In the genomic region with DNA sequence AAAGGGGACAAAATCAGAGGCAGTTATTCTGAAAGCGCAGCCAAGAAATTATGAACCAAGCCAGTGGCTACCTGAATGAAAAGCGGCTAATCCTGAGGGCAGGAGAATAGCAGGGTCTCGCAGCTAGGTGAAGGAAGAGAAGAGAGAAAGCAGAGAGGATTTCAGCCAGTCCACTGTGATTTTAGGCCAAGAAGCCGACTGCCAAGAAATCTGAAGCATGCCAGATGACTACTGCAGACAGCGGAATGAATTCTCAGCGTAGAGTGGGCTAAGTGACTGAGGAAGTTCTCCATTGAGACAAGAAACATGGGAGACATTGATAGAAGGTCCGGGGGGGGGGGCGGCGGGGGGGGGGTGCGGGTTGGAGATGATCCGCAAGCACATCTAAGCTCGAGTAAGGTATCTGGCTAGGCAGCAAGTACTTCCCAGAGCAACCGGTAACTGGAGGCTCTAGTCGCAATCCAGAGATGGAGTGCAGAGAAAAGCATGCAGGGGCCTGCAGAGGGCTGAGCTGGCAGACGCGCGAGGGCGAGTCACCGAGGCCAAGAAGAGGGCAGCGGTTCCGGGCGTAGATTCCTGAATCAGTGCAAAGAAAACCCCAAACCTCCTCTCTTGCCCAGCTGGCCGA, we compare ENCODE assay signal across 8 mouse cellular contexts. TPM values are rescaled to one million over a fixed set of nuclear protein-coding genes. Genes with fewer than 3 reads are reported as not detected.
DNase-seq lines count a peak whose midpoint lies in the region; ATAC-seq and TF ChIP-seq lines count a peak whose summit lies in the region.

No protein-coding gene starts in this region.

- in situ Hi-C loops in CH12.LX (cut with MboI; ENCODE audit: low pct_ligation_motif_present, low pct_unique_long_range_greater_than_20kb, low sequenced_read_pairs), result no loop called here

- peak overlapping the region; percentile 70 for H3K4me2 ChIP-seq in CH12.LX (ENCODE audit: insufficient read depth, low read depth, poor library complexity, severe bottlenecking)
- H3K4me2 ChIP-seq in heart, embryonic 12.5 days, result peak overlapping the region; percentile 86
- H3K4me2 ChIP-seq in limb, embryonic 15.5 days, result peak overlapping the region; percentile 83
- peak overlapping the region; percentile 90 for H3K4me2 ChIP-seq in midbrain, embryonic 15.5 days

- ATAC-seq in heart, embryonic 12.5 days (ENCODE audit: insufficient number of reproducible peaks, low FRiP score), result peak; percentile 37
- ATAC-seq in limb, embryonic 15.5 days (ENCODE audit: insufficient number of reproducible peaks, low FRiP score, low TSS enrichment, low read depth), result no peak; the same call in 1 of the 2 replicates
- ATAC-seq in midbrain, embryonic 15.5 days (replicated peaks), result peak; percentile 55

- no peaks in the 10 kb centered on the region for H3K27me3 ChIP-seq in CH12.LX (replicated peaks)
- no peaks in the 10 kb centered on the region for H3K27me3 ChIP-seq in heart, embryonic 12.5 days (replicated peaks)
- H3K27me3 ChIP-seq in limb, embryonic 15.5 days, result no peaks in the 10 kb centered on the region
- no peaks in the 10 kb centered on the region for H3K27me3 ChIP-seq in midbrain, embryonic 15.5 days (replicated peaks)

- intact Hi-C loops in gastrocnemius, adult 2 months (cut with DNase I), result no loop called here
- intact Hi-C loops in left cerebral cortex, postnatal 36 days (cut with DNase I), result loop anchor here (5.0 kb wide), 1 partner anchor 415 kb away; no protein-coding TSS in a partner anchor

- DNase-seq in gastrocnemius, adult 2 months, result peak; percentile 45
- no peak for DNase-seq in gastrocnemius, adult 8-10 months (ENCODE audit: low spot score in 2 of 2)
- no peak for DNase-seq in CH12.LX (ENCODE audit: extremely low read depth)
- DNase-seq in cerebellum, postnatal 14 days, result peak; percentile 57 to 61
- DNase-seq in left cerebral cortex, postnatal 36 days (ENCODE audit: low spot score in 2 of 2), result no peak

- dilution Hi-C loops in CH12.LX (cut with MboI; ENCODE audit: extremely low pct_ligation_motif_present, extremely low pct_unique_long_range_greater_than_20kb, low sequenced_read_pairs), result no loop called here

- 6% methylated on average over 23 of the region's 23 CpGs for WGBS in heart, embryonic 12.5 days
- WGBS in limb, embryonic 15.5 days, result 5% methylated on average over 23 of the region's 23 CpGs
- 4% methylated on average over 23 of the region's 23 CpGs for WGBS in midbrain, embryonic 15.5 days

- no peak for TF ChIP-seq EP300 in CH12.LX (IDR thresholded peaks at IDR 0.05; ENCODE audit: low read length)

- TF ChIP-seq CTCF in gastrocnemius, adult 2 months (IDR thresholded peaks at IDR 0.05), result no peak
- no peak for TF ChIP-seq CTCF in CH12.LX (conservative IDR thresholded peaks at IDR 0.05 in 1 of 2, IDR thresholded peaks at IDR 0.05 in 1 of 2; ENCODE audit: low read depth in 2 of 2, low read length in 2 of 2)

- peak overlapping the region; percentile 67 for H3K9ac ChIP-seq in CH12.LX (ENCODE audit: insufficient read depth, low read depth)
- H3K9ac ChIP-seq in heart, embryonic 12.5 days, result peak overlapping the region; percentile 72
- H3K9ac ChIP-seq in limb, embryonic 15.5 days, result peak overlapping the region; percentile 76
- H3K9ac ChIP-seq in midbrain, embryonic 15.5 days, result peak overlapping the region; percentile 56

- H3K4me1 ChIP-seq in CH12.LX (ENCODE audit: control insufficient read depth in 1 of 2, insufficient read depth in 2 of 2), result peaks cover 4 to 28% of the 10 kb centered on the region in 2 experiments
- peaks cover 13% of the 10 kb centered on the region for H3K4me1 ChIP-seq in heart, embryonic 12.5 days (replicated peaks)
- H3K4me1 ChIP-seq in limb, embryonic 15.5 days, result peaks cover 7% of the 10 kb centered on the region
- H3K4me1 ChIP-seq in midbrain, embryonic 15.5 days, result peaks cover 10% of the 10 kb centered on the region

- H3K79me2 ChIP-seq in CH12.LX (replicated peaks; ENCODE audit: control insufficient read depth, extremely low read depth, insufficient read depth, poor library complexity, severe bottlenecking), result no peaks in the 10 kb centered on the region

- TF ChIP-seq RAD21 in CH12.LX (IDR thresholded peaks at IDR 0.05; ENCODE audit: low read depth, low read length), result no peak

- TF ChIP-seq POLR2A in CH12.LX (IDR thresholded peaks at IDR 0.05; ENCODE audit: low read depth, low read length), result no peak

- H3K4me3 ChIP-seq in gastrocnemius, adult 2 months, result peak overlapping the region; percentile 90
- peak overlapping the region; percentile 79 to 91 (median 84) for H3K4me3 ChIP-seq in CH12.LX (replicated peaks in 1 of 3; ENCODE audit: low read depth in 2 of 3, low read length in 2 of 3, poor library complexity in 1 of 3)
- H3K4me3 ChIP-seq in heart, embryonic 12.5 days, result peak overlapping the region; percentile 67
- H3K4me3 ChIP-seq in limb, embryonic 15.5 days, result peak overlapping the region; percentile 80
- peak overlapping the region; percentile 78 for H3K4me3 ChIP-seq in midbrain, embryonic 15.5 days

- peaks cover 7% of the 10 kb centered on the region for H3K9me3 ChIP-seq in CH12.LX (replicated peaks; ENCODE audit: low read length)
- peaks cover 3% of the 10 kb centered on the region; the same call in 1 of the 2 replicates for H3K9me3 ChIP-seq in heart, embryonic 12.5 days (replicated peaks)
- H3K9me3 ChIP-seq in limb, embryonic 15.5 days, result no peaks in the 10 kb centered on the region
- no peaks in the 10 kb centered on the region for H3K9me3 ChIP-seq in midbrain, embryonic 15.5 days

- peak overlapping the region; percentile 78 for H3K27ac ChIP-seq in gastrocnemius, adult 2 months
- no peak overlapping the region for H3K27ac ChIP-seq in CH12.LX (ENCODE audit: insufficient read depth, low read depth)
- peak overlapping the region; percentile 75 for H3K27ac ChIP-seq in heart, embryonic 12.5 days (ENCODE audit: poor library complexity, severe bottlenecking)
- H3K27ac ChIP-seq in limb, embryonic 15.5 days, result peak overlapping the region; percentile 88
- H3K27ac ChIP-seq in midbrain, embryonic 15.5 days, result peak overlapping the region; percentile 68

- peaks cover under 1 to 19% of the 10 kb centered on the region in 2 experiments for H3K36me3 ChIP-seq in CH12.LX (replicated peaks in 1 of 2; ENCODE audit: control insufficient read depth in 1 of 2, insufficient read depth in 1 of 2, low read length in 1 of 2)
- H3K36me3 ChIP-seq in heart, embryonic 12.5 days, result peaks cover 6% of the 10 kb centered on the region; the same call in 1 of the 2 replicates
- 0 out of 2 replicates have a peak, but pooled peaks cover 3% of the 10 kb centered on the region for H3K36me3 ChIP-seq in limb, embryonic 15.5 days
- no peaks in the 10 kb centered on the region for H3K36me3 ChIP-seq in midbrain, embryonic 15.5 days (replicated peaks)

TF ChIP-seq in CH12.LX, 34 proteins besides CTCF, POLR2A, EP300 and RAD21:
- no peak for TF ChIP-seq KAT2A (IDR thresholded peaks at IDR 0.05; ENCODE audit: insufficient replicate concordance, low read length)
- no peak for TF ChIP-seq PAX5 (IDR thresholded peaks at IDR 0.05; ENCODE audit: low read length)
- TF ChIP-seq NELFE (IDR thresholded peaks at IDR 0.05; ENCODE audit: low read depth, low read length), result no peak
- no peak for TF ChIP-seq HCFC1 (IDR thresholded peaks at IDR 0.05; ENCODE audit: low read depth, low read length)
- no peak for TF ChIP-seq POLR2AphosphoS2 (IDR thresholded peaks at IDR 0.05; ENCODE audit: low read depth, low read length)
- TF ChIP-seq USF2 (conservative IDR thresholded peaks at IDR 0.05; ENCODE audit: low read depth, low read length), result no peak
- no peak for TF ChIP-seq GABPA (IDR thresholded peaks at IDR 0.05; ENCODE audit: insufficient replicate concordance, low read depth, low read length)
- no peak for TF ChIP-seq E2F4 (IDR thresholded peaks at IDR 0.05; ENCODE audit: insufficient replicate concordance, low read depth, low read length)
- no peak for TF ChIP-seq ZMIZ1 (IDR thresholded peaks at IDR 0.05; ENCODE audit: low read depth, low read length)
- no peak for TF ChIP-seq TCF12 (IDR thresholded peaks at IDR 0.05; ENCODE audit: low read depth, low read length)
- TF ChIP-seq ELF1 (IDR thresholded peaks at IDR 0.05; ENCODE audit: low read depth, low read length), result no peak
- TF ChIP-seq JUN (IDR thresholded peaks at IDR 0.05; ENCODE audit: insufficient read depth, low read depth, low read length), result no peak
- TF ChIP-seq MEF2A (IDR thresholded peaks at IDR 0.05; ENCODE audit: borderline replicate concordance, low read depth, low read length), result no peak
- no peak for TF ChIP-seq MXI1 (IDR thresholded peaks at IDR 0.05; ENCODE audit: low read depth, low read length)

RNA-seq across cellular contexts. Expression of a gene that starts 0.7 kb away (rescaled TPM):
- total RNA-seq in gastrocnemius, adult 2 months (2021), result 1 to 10 TPM; 2.0 to 2.5 TPM
- total RNA-seq in gastrocnemius, adult 8-10 months (2022), result 1 to 10 TPM; 2.1 to 3.9 (median 2.4) TPM
- total RNA-seq in CH12.LX (2012; rRNA removed) (18.1 and 22.7 TPM in 2 replicates), CH12.LX (2014; rRNA removed) (14.2 and 14.8 TPM in 2 replicates)
- 21.7 and 22.6 TPM in 2 replicates for polyA plus RNA-seq in CH12.LX (2012; ENCODE audit: insufficient read length, low read depth)
- polyA plus RNA-seq in heart, embryonic 12.5 days (2016; fragmentation: Nextera tagmentation; extraction: Ambion mirVana), result 14.3 and 19.0 TPM in 2 replicates
- polyA plus RNA-seq in limb, embryonic 15.5 days (2015; fragmentation: Nextera tagmentation; extraction: Ambion mirVana), result 28.8 and 30.3 TPM in 2 replicates
- 13.5 and 15.9 TPM in 2 replicates for polyA plus RNA-seq in midbrain, embryonic 15.5 days (2015; fragmentation: Nextera tagmentation; extraction: Ambion mirVana)
- 10 to 100 TPM; 10.9 to 16.3 TPM for total RNA-seq in left cerebral cortex, postnatal 36 days (2021)

RNA-seq across cellular contexts. Expression of a gene that starts 10.6 kb away (rescaled TPM):
- 10 to 100 TPM; 26.1 to 72.2 TPM for total RNA-seq in gastrocnemius, adult 2 months (2021)
- total RNA-seq in gastrocnemius, adult 8-10 months (2022), result 10 to 100 TPM; 28.3 to 64.8 (median 51.1) TPM
- total RNA-seq in CH12.LX (2012; rRNA removed) (0.30 and 0.34 TPM in 2 replicates), CH12.LX (2014; rRNA removed) (not detected in 2 replicates)
- 1.5 and 1.8 TPM in 2 replicates for polyA plus RNA-seq in CH12.LX (2012; ENCODE audit: insufficient read length, low read depth)
- polyA plus RNA-seq in heart, embryonic 12.5 days (2016; fragmentation: Nextera tagmentation; extraction: Ambion mirVana), result 21.4 and 22.0 TPM in 2 replicates
- 37.2 and 41.8 TPM in 2 replicates for polyA plus RNA-seq in limb, embryonic 15.5 days (2015; fragmentation: Nextera tagmentation; extraction: Ambion mirVana)
- 56.5 and 58.0 TPM in 2 replicates for polyA plus RNA-seq in midbrain, embryonic 15.5 days (2015; fragmentation: Nextera tagmentation; extraction: Ambion mirVana)
- total RNA-seq in left cerebral cortex, postnatal 36 days (2021), result 10 to 100 TPM; 88.4 to 89.3 TPM

Comparison
In these comparisons a context has a peak if more than half of its experiments do, and no peak if none do; other contexts are left out.
1. DNase-seq: peak in gastrocnemius, adult 2 months (single experiment) and cerebellum, postnatal 14 days (2 of 2); none in gastrocnemius, adult 8-10 months (0 of 2), CH12.LX (single experiment) and left cerebral cortex, postnatal 36 days (0 of 2).
2. RNA of a gene that starts 10.6 kb away (total RNA-seq): 88.4 to 89.3 TPM in left cerebral cortex, postnatal 36 days, 26.1 to 72.2 TPM in gastrocnemius, adult 2 months and 28.3 to 64.8 TPM in gastrocnemius, adult 8-10 months; 0.30 to 0.34 TPM in CH12.LX; every median in the first group is over 10 times any median in the second.
3. Peak in every context shown above with its lines, with median percentiles within 50 percentile points of each other: H3K4me3 ChIP-seq, H3K4me2 ChIP-seq and H3K9ac ChIP-seq.